Mouse (Mus musculus) midbrain, embryonic 12.5 days (tissue): Measurements from ENCODE around the gene Tie1. TPM values are rescaled to one million over a fixed set of nuclear protein-coding genes. Genes with fewer than 3 reads are reported as not detected.

Source experiments
- ATAC-seq: fragments of 200-750 bp; cut with Nextera tagmentation; 2 replicates; pipeline ENCODE4 v1.8.0; 2017; ENCODE audit warnings: low read depth, moderate TSS enrichment, moderate library complexity; ENCODE audit not compliant: low FRiP score
- H3K27ac ChIP-seq: fragments of 300-500 bp; sonication (generic); replicated peaks from 2 replicates; pipeline ENCODE4 v1.5.1; 2016; ENCODE audit warnings: mild to moderate bottlenecking
- H3K27me3 ChIP-seq: fragments of 300-500 bp; sonication (generic); 2 replicates; pipeline ENCODE4 v1.6.1; 2016; ENCODE audit warnings: mild to moderate bottlenecking
- H3K36me3 ChIP-seq: fragments of 300-500 bp; sonication (generic); 2 replicates; pipeline ENCODE4 v1.6.1; 2016
- H3K4me1 ChIP-seq: fragments of 300-500 bp; sonication (generic); 2 replicates; pipeline ENCODE4 v1.6.1; 2016
- H3K4me2 ChIP-seq: fragments of 300-500 bp; sonication (generic); replicated peaks from 2 replicates; pipeline ENCODE4 v1.6.1; 2016; ENCODE audit warnings: mild to moderate bottlenecking, moderate library complexity
- H3K4me3 ChIP-seq: fragments of 300-500 bp; sonication (generic); 2 replicates; pipeline ENCODE4 v1.5.1; 2016; ENCODE audit warnings: mild to moderate bottlenecking
- H3K9ac ChIP-seq: fragments of 300-500 bp; sonication (generic); replicated peaks from 2 replicates; pipeline ENCODE4 v1.6.1; 2016; ENCODE audit warnings: mild to moderate bottlenecking, moderate library complexity
- H3K9me3 ChIP-seq: fragments of 300-500 bp; sonication (generic); 2 replicates; pipeline ENCODE4 v1.6.1; 2016; ENCODE audit warnings: mild to moderate bottlenecking
- WGBS: fragments of 180-500 bp; shearing (Covaris S2); methylation state at CpG from one replicate; pipeline ENCODE4 v1.1.7; 2016; 5-methylcytosine and 5-hydroxymethylcytosine counted together
- polyA plus RNA-seq: library from polyadenylated mRNA; unstranded; fragments of >200 nt; fragmentation: Nextera tagmentation; extraction: Ambion mirVana; gene quantifications from 2 replicates; pipeline ENCODE4 v1.2.1, GENCODE M21; 2016

Tie1 gene
- polyA plus RNA-seq, 1 experiment from 2014 or later = 21.0 TPM

DNA sequence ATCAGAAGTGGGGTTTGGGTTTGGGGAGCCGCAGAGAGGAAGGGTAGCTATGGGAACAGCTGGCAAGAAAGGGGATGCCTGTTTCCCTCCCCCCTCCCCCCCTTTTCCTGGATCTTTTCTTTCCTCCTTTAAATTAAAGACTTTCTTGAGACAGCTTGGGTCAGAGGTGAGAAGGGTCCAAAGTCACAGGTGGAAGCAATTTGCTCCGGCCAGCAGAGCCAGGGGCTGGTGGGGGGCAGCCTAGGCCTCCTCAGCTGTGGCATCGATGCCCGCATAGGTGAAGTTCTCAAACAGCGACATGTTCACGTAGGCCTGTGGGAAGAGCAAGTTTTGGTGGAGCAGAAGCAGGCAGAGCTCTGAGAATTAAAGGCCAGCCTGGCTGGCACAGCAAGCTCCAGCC is 18.6 kb downstream of the Tie1 start:
- WGBS = 78% methylated on average over 6 of the region's 6 CpGs
- H3K4me1 ChIP-seq = no peaks in the 10 kb centered on the region
- no peak overlapping the region for H3K9ac ChIP-seq
- no peak overlapping the region for H3K27ac ChIP-seq
- no peak for ATAC-seq
- H3K4me3 ChIP-seq = no peak overlapping the region
- no peaks in the 10 kb centered on the region; the same call in 1 of the 2 replicates for H3K9me3 ChIP-seq
- no peaks in the 10 kb centered on the region; the same call in 1 of the 2 replicates for H3K27me3 ChIP-seq
- H3K4me2 ChIP-seq = no peak overlapping the region
- no peaks in the 10 kb centered on the region for H3K36me3 ChIP-seq

- Histone ChIP-seq H3K4me2 (no peak overlapping the region), H3K4me1 (no peaks in the 10 kb centered on the region), H3K9me3 (no peaks in the 10 kb centered on the region; the same call in 1 of the 2 replicates), H3K4me3 (no peak overlapping the region), H3K36me3 (no peaks in the 10 kb centered on the region), H3K27me3 (no peaks in the 10 kb centered on the region), H3K27ac (no peak overlapping the region), H3K9ac (no peak overlapping the region)
- ATAC-seq = no peak
- WGBS = 67% methylated on average over 11 of the region's 11 CpGs
These were observed 24.1 kb downstream of the Tie1 start for GRCm38 (mm10) chr4:118465697-118466163.

- Histone ChIP-seq H3K4me2 (no peak overlapping the region), H3K9ac (no peak overlapping the region), H3K4me1 (no peaks in the 10 kb centered on the region), H3K4me3 (no peak overlapping the region), H3K36me3 (no peaks in the 10 kb centered on the region), H3K27me3 (no peaks in the 10 kb centered on the region), H3K9me3 (no peaks in the 10 kb centered on the region; the same call in 1 of the 2 replicates), H3K27ac (no peak overlapping the region)
- no peak for ATAC-seq
- WGBS = 87% methylated on average over 3 of the region's 3 CpGs
These were observed 24.9 kb downstream of the Tie1 start for GRCm38 (mm10) chr4:118464956-118465355.

- no peaks in the 10 kb centered on the region for H3K27me3 ChIP-seq
- WGBS = 78% methylated on average over 9 of the region's 9 CpGs
- H3K4me1 ChIP-seq = no peaks in the 10 kb centered on the region
- H3K36me3 ChIP-seq = no peaks in the 10 kb centered on the region
- no peak for ATAC-seq
- H3K9me3 ChIP-seq = no peaks in the 10 kb centered on the region
- no peak within 1 kb of the TSS for H3K9ac ChIP-seq
- no peak within 1 kb of the TSS for H3K27ac ChIP-seq
- H3K4me3 ChIP-seq = no peak within 1 kb of the TSS
- H3K4me2 ChIP-seq = no peak within 1 kb of the TSS
These were observed 32.4 kb downstream of the Tie1 start, which contains the start of gene Mpl for GRCm38 (mm10) chr4:118457345-118457975. Gene Mpl, minus strand, starts transcription at chr4:118457513.

- peak; percentile 38 for ATAC-seq
- peak overlapping the region; percentile 43 for H3K4me3 ChIP-seq
These were observed 43.3 kb downstream of the Tie1 start for GRCm38 (mm10) chr4:118446415-118447153.

DNA sequence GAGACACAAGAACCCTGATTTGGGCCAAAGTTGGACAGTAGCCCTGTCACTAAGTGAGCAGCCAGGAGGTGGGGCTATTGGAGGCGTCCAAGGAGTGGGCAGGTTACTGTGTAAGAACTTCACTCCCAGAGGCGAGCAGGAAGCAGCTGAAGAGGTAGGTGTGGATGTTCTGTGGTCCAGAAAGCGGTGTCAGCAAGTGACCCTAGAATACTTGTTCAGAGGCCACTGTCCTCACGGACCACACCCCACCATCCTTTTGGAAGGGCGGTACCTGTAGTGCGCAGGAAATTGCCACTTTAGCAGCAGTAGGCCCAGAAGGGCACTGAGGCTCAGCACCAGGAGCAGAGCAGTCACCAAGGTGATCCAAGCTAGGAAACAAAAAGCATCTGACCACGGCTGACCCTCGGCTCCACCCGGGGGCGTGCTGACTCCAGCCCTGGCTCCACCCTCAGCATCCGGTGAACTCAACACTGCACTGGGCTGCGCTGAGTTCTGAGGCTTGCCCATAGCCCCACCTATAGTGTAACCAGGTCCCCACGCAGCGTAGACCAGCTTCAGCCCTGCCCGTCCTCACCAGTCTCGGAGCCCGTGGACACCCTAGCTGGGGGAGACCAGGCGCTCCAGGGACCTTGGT is 44.0 kb downstream of the Tie1 start:
- Histone ChIP-seq H3K27me3 (peaks cover 17% of the 10 kb centered on the region), H3K27ac (no peak overlapping the region), H3K36me3 (no peaks in the 10 kb centered on the region), H3K9me3 (no peaks in the 10 kb centered on the region), H3K4me2 (peak overlapping the region; percentile 69), H3K4me3 (peak overlapping the region; percentile 43), H3K4me1 (peaks cover 16% of the 10 kb centered on the region; the same call in 1 of the 2 replicates), H3K9ac (peak overlapping the region; percentile 51)
- peak; percentile 76 for ATAC-seq
- WGBS = 20% methylated on average over 18 of the region's 18 CpGs

More at GRCm38 (mm10) chr4:118446415-118447153, 43.3 kb downstream of the Tie1 start:
- Histone ChIP-seq H3K9ac (peak overlapping the region; percentile 51), H3K4me1 (peaks cover 16% of the 10 kb centered on the region; the same call in 1 of the 2 replicates), H3K27ac (no peak overlapping the region), H3K4me2 (peak overlapping the region; percentile 69), H3K27me3 (peaks cover 17% of the 10 kb centered on the region), H3K9me3 (no peaks in the 10 kb centered on the region), H3K36me3 (no peaks in the 10 kb centered on the region)
- WGBS = 22% methylated on average over 24 of the region's 24 CpGs

- no peaks in the 10 kb centered on the region for H3K9me3 ChIP-seq
- H3K4me1 ChIP-seq = peaks cover 16% of the 10 kb centered on the region; the same call in 1 of the 2 replicates
- no peak for ATAC-seq
- no peak overlapping the region for H3K4me3 ChIP-seq
- H3K27ac ChIP-seq = no peak overlapping the region
- H3K27me3 ChIP-seq = peaks cover 17% of the 10 kb centered on the region
- H3K36me3 ChIP-seq = no peaks in the 10 kb centered on the region
- WGBS = 84% methylated on average over 10 of the region's 10 CpGs
- H3K4me2 ChIP-seq = no peak overlapping the region
- H3K9ac ChIP-seq = no peak overlapping the region
These were observed 44.8 kb downstream of the Tie1 start for GRCm38 (mm10) chr4:118445088-118445487.

- no peaks in the 10 kb centered on the region for H3K9me3 ChIP-seq
- no peak for ATAC-seq
- WGBS = 10% methylated on average over 12 of the region's 12 CpGs
- peaks cover 20% of the 10 kb centered on the region for H3K36me3 ChIP-seq
- H3K4me1 ChIP-seq = peaks cover 37% of the 10 kb centered on the region
- H3K4me3 ChIP-seq = peak overlapping the region; percentile 79
- peak overlapping the region; percentile 99 for H3K4me2 ChIP-seq
- H3K27ac ChIP-seq = peak overlapping the region; percentile 87
- no peaks in the 10 kb centered on the region for H3K27me3 ChIP-seq
- H3K9ac ChIP-seq = peak overlapping the region; percentile 84
These were observed 52.0 kb downstream of the Tie1 start for GRCm38 (mm10) chr4:118437829-118438253.

DNA sequence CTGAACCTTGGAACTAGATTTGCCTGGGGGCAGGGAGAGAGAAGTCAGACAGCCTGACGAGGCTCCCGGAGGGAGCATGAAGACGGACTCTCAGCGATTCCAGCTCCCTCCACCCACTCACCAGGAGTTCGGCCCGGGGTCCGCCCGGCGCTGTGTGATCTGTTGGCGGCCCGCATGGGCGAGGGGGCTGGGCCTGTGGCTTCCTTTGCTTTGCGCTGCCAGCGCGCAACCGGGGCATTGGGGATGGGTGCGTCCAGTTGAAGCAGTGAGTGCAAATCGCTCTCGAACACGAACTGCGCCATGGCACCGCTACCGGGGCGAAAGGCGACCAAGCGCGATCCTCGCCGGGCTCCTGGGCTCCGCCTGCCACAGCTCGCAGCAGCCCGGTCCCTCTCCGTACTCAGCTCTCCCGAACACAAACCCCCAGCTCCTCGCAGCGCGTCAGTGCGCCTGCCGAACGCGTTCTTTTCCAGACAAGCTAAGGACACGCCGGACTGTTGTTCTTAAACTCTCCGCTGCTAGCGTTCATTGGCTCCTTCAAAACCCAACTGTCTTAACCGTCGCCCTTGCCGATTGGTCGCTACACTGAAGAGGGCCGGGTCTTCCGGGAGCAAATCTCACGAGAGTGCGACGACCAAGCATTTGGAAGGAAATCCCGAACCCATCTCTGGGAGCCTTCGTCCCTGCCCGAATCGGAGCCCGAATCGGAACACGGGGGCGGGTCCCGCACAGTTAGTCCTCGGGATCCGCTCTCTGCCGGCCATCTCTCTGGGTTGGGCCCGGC is 52.8 kb downstream of the Tie1 start, which contains the start of gene Cdc20:
Gene Cdc20, minus strand, starts transcription at position 533 of the 784 bp plus-strand sequence.
- H3K27ac ChIP-seq = peak within 1 kb of the TSS; percentile 87
- H3K27me3 ChIP-seq = no peaks in the 10 kb centered on the region
- under 1% methylated on average over 67 of the region's 67 CpGs for WGBS
- peak within 1 kb of the TSS; percentile 84 for H3K9ac ChIP-seq
- peak; percentile 95 for ATAC-seq
- no peaks in the 10 kb centered on the region for H3K9me3 ChIP-seq
- H3K4me3 ChIP-seq = peak within 1 kb of the TSS; percentile 79
- H3K36me3 ChIP-seq = peaks cover 28% of the 10 kb centered on the region
- H3K4me1 ChIP-seq = peaks cover 37% of the 10 kb centered on the region
- peak within 1 kb of the TSS; percentile 99 for H3K4me2 ChIP-seq

GRCm38 (mm10) chr4:118432332-118432731 is 57.5 kb downstream of the Tie1 start:
- Histone ChIP-seq H3K9me3 (no peaks in the 10 kb centered on the region), H3K9ac (no peak overlapping the region), H3K4me3 (no peak overlapping the region), H3K4me2 (no peak overlapping the region), H3K27me3 (no peaks in the 10 kb centered on the region), H3K27ac (no peak overlapping the region), H3K4me1 (peaks cover 47% of the 10 kb centered on the region), H3K36me3 (peaks cover 44% of the 10 kb centered on the region)
- no peak for ATAC-seq
- WGBS = 71% methylated on average over 8 of the region's 8 CpGs

GRCm38 (mm10) chr4:118429215-118429895 is 60.5 kb downstream of the Tie1 start:
- Histone ChIP-seq H3K9me3 (no peaks in the 10 kb centered on the region), H3K36me3 (peaks cover 37% of the 10 kb centered on the region), H3K4me1 (peaks cover 27% of the 10 kb centered on the region), H3K4me3 (no peak overlapping the region), H3K27ac (no peak overlapping the region), H3K27me3 (no peaks in the 10 kb centered on the region), H3K9ac (no peak overlapping the region; the same call in 1 of the 2 replicates), H3K4me2 (no peak overlapping the region)
- ATAC-seq = no peak
- 68% methylated on average over 7 of the region's 7 CpGs for WGBS
